Mouse (Mus musculus): Measurements from ENCODE around the gene Rassf6. TPM values are rescaled to one million over a fixed set of nuclear protein-coding genes. Genes with fewer than 3 reads are reported as not detected.

Gene Rassf6
- total RNA-seq, 2 experiments from 2014 or later: not detected

DNA sequence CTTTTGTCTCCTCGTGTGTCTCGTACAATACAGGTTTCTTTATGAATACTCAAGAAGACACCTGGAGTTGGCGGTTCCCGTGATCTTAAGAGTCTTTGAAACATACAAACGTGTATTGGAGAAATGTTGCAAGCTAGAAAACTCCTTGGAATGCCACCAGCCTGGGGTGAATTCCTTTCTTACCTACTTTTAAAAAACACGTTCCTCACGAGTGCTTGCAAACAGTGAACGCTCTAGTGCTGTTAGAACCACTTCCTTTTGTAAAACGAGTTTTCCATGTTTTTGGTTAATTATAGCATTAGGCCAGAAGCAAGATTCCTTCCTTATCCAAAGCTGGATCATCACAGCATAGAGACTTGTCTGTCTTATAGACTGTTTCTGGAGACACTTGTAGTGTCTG lies 60.9 kb downstream of the Rassf6 start:
- DNase-seq: no peak
- intact Hi-C loops (cut with DNase I): no loop called here

DNA sequence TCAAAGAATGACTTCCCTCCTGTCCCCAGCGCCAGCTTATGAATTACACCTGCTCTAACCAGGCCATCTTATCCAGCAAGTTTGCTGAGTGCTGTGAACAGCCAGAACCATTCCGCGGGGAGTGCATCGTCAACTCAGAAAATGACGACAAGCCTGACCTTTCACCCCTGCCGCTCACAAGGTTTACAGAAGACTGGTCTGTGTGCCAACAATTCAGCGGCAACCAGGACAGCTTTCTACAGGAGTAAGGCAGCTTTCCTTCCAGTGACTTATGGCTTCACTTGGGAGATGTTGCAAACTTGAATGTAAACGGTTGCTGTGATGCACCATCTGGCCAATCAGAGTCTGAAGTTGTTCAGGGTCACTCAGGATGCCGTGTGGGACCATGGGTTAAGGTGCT lies 62.7 kb downstream of the Rassf6 start:
- DNase-seq: no peak
- intact Hi-C loops (cut with DNase I): no loop called here

DNA sequence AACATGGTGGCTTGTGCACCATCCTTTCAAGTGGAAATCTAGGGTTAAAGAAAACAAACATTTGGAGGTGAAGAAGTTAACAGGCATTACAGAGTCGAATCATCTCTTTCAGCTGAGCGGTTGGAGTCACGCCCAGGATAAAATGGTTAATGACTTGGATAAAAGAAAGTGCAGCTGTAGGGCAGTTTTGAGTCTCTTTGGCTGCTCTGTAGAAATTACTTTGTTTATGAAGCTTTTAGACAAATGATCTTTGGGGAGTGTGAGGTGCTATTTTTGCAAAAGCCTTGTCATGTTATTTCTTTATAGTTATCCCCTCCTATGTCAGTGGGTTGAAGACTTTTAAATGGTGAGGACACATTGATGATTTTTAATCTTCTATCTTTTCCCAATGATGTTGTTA lies 69.2 kb downstream of the Rassf6 start:
- no peak for DNase-seq
- intact Hi-C loops (cut with DNase I): no loop called here

DNA sequence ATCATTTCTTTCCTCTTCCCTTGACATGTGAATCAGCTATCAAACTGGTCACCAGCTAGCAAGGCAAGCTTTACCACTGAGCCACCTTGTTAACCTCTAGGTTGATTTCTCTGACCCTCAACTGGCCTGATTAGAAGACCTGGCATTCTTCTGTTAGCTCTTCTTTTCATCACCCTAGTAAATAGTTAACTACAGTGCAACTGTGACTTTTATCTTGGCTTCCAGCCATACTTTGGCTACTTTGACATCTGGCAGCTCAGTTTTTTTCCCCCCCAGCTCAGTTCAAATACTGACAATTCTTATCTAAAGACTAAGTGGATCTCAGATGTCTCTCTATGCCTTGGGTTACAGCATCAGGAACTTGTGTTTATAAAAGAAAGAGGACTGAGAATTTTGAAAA lies 72.1 kb downstream of the Rassf6 start:
- no peak for DNase-seq
- intact Hi-C loops (cut with DNase I): no loop called here

DNA sequence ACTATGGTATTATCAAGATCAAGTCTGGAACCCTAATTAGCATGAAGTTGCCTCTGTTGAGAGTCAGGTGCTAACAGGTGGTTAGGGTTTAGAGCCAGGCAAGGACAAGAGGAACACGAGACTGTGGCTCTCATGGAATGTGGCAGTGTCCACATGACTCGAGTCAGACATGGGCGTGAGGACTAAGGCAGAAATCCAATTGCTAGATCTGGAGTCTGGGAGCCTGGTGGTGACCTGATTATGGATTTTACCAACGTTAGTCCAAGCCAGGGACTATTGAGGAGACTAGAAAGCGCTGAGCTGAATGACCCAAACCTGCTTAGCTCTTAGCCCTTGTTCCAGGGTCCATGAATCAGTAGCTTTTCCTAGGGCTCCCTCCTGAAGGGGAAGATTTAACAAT lies 72.7 kb downstream of the Rassf6 start:
- intact Hi-C loops (cut with DNase I): no loop called here
- DNase-seq: no peak

DNA sequence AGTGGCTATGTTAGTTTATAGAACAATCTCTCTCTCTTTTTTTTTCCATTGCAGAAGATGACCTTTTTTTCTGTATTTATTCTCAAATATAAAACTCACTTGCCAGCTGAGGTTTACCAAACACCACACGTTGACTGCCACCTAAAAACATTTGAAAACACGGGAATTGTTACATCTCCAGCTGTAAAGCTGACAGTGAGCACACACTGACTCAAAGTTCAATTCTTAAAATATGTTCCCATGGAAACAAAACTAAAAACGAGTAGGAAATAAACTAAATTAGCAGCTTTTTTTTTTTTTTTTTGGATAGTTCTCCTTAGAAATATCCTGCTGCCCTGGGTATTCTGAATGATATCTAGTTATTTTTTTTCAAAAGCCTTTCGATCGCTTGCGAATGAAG lies 75.3 kb downstream of the Rassf6 start:
- intact Hi-C loops (cut with DNase I): no loop called here
- DNase-seq: no peak

DNA sequence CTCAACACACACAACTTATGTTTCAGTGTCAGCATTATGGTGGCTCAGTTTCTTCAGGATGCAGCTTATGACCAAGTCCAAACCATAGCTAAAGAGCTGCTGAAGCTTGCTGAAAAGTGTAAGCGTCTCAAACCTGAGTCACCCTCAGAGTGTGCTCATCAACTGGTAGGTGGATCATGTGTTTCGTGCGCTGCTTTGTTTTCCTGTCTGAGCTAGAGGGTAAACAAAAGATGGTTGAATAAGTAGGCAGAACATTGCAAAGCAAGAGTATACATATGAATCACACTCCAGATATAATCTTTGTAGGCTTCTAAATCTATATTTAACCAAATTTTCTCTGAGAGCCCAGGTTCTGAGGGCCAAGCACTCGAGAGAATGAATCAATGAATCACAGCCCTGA lies 76.3 kb downstream of the Rassf6 start:
- intact Hi-C loops (cut with DNase I): no loop called here
- DNase-seq: no peak

DNA sequence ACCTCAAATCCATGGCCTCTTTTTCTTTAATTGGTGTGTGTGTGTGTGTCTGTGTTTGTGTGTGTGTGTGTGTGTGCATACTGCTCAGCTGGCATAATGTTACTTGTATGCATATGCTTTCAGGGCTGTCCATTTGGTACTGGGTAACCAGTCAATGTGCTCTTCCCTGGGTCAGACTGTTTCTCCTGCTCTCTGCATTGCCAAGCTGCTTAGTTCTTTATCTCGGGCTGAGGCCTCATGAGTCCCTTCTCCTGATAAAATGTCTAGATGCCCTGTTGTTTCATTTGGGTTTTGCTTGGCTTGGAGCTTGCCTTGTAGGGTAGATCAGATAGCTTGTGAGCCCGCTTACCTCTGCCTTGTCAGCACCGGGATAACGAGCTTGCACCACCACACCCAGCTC lies 77.6 kb downstream of the Rassf6 start:
- intact Hi-C loops (cut with DNase I): no loop called here

DNA sequence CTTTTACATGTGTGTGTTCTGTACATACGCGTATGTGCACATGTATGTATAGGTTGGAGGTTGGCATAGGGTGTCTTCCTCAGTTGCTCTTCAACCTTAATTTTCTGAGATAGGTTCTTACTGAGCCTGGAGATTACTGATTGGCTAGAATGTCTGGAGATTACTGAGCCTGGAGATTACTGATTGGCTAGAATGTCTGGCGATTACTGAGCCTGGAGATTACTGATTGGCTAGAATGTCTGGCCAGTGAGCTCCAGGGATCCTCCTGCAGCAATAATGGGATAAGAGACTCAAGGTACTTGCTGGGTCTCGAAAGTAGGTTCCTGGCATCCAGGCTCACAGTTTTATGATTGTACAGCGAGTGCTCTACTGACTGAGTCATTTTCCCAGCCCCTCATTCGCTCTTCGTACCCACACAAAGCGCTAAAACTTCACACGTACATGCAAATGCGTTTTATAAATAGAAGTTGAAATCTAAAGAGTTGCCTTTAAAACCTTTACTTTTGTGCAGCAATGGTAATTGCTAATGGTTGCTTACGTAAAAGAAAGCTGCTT lies 78.7 kb downstream of the Rassf6 start:
- intact Hi-C loops (cut with DNase I): no loop called here
- DNase-seq: no peak

More for the DNA sequence above, 77.6 kb downstream of the Rassf6 start:
- no peak for DNase-seq

DNA sequence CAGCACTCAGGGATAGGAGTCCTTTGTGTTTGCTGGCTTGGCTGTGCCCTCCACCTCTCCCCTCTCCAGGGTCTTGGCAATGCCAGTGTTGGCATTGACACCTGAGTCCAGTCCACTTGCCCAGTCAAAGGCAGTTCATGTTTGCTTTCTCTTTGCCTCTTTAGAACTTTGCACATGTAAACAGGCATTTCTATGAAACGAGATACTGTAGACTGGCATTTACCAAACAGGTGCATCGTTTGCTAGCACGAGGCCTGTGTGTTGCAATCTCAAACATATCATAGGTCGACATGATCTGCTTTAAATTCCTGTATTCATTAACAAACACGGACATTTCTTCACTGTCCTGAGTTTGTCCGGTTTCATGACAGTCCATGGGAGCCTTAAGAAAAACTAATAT lies 79.7 kb downstream of the Rassf6 start, which contains the start of gene 5830473C10Rik:
Gene 5830473C10Rik (plus strand): TSS at position 365 of the 400 bp plus-strand sequence.
- no peak for DNase-seq
- intact Hi-C loops (cut with DNase I): no loop called here

DNA sequence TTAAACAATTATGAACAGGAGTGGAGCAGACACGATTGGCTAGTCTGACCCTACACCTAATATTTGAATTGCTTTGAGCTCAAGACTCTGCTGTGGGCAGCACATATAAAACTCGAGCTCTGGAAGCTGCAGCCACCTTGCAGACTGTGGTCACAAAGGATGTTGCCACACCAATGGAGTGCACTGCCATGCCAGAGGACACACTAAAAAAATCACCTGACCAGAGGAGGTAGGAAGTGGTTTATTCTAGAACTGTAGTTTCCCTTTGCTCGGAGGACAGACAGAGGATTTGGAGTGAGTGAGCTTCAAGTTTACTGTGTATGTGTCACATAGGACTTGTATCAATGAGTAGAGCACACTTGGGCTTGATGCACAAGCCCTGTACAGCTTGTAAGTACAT lies 84.4 kb downstream of the Rassf6 start:
- intact Hi-C loops (cut with DNase I): no loop called here

More for the DNA sequence above, 84.4 kb downstream of the Rassf6 start:
- no peak for DNase-seq

Other genes starting within 250 kb of the Rassf6 start
- gene Alb, start 179.8 kb downstream of the Rassf6 start, total RNA-seq (2021): 1 to 10 TPM in 1 of 2 experiments, not detected in 1; 7.4 TPM
- not detected for gene Afp, start 149.9 kb downstream of the Rassf6 start, total RNA-seq (2021)
- gene Afm, start 121.7 kb downstream of the Rassf6 start, total RNA-seq (2021): not detected
- gene 5830473C10Rik, start 79.5 kb downstream of the Rassf6 start, total RNA-seq (2021): not detected
- not detected for gene Cxcl5, start 118.7 kb upstream of the Rassf6 start, total RNA-seq (2021)
- gene Ppbp, start 127.9 kb upstream of the Rassf6 start, total RNA-seq (2021): under 1 TPM; 0.23 to 0.25 TPM
- gene Pf4, start 131.8 kb upstream of the Rassf6 start, total RNA-seq (2021): 10 to 100 TPM in 1 of 2 experiments, 1 to 10 TPM in 1; 7.0 to 12.9 TPM
- gene Cxcl3, start 145.4 kb upstream of the Rassf6 start, total RNA-seq (2021): not detected
- not detected for gene Cxcl15, start 153.9 kb upstream of the Rassf6 start, total RNA-seq (2021)

Data from gastrocnemius, postnatal 36 days (tissue).